Mouse (Mus musculus) lung, postnatal 0 days (tissue): ENCODE measurements at regions not wholly inside any gene's neighbourhood (a gene's known extent, or its start where the extent isn't known, plus 50 kb on each side); places are given as distances from the start of the nearest gene placed in this dataset.

Experiments used
- CTCF ChIP-seq: IDR thresholded peaks from 2 replicates; pipeline ENCODE4 v1.5.1; 2016; ENCODE audit warnings: antibody characterized with exemption, mild to moderate bottlenecking
- EP300 ChIP-seq: IDR thresholded peaks from 2 replicates; pipeline ENCODE4 v1.6.1; 2016; ENCODE audit warnings: antibody characterized with exemption, mild to moderate bottlenecking, control low read depth

DNA sequence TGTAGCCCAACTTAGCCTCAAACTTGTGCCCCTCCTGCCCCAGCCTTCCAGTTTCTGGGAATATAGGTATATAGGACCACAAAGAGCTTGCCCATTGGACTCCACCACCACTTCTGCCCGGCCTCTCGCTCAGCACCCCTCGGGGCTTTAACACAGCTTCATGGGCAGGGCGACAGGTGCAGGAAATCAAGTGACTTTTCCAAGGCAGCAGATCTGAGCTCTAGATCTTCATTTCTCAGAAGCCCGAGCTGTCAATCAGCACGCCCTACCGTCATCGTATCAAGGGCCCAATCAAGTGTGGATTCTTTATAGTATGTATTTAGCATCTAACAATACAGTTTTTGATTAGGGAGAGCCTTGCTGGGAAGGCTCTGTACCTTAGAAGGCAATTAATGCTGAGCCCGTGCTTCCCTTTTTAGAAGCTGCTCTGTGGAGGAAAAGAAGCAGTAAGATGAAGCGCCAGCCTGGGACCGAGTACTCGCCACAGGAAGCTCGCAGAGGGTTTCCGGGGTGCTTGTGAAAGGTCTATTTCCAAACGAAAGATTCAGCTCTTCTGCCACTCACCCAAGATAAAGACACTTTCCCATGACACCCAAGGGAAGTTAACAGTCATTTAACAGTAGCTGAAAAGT, 56.9 kb upstream of the E2f3 start:
- TF ChIP-seq CTCF (no peak), EP300 (no peak)
